Mouse (Mus musculus) MEL (cell line): ENCODE results near the gene Btbd7. TPM values are rescaled to one million over a fixed set of nuclear protein-coding genes. Genes with fewer than 3 reads are reported as not detected.

Source experiments
- DNase-seq: peaks from one replicate; pipeline ENCODE4 v3.0.0; 2011; ENCODE audit warnings: low read depth, low spot score
- H3K27ac ChIP-seq: 2 replicates; pipeline ENCODE4 v1.5.1; 2012; ENCODE audit warnings: low read depth, mild to moderate bottlenecking, control low read depth, low read length, moderate library complexity; ENCODE audit not compliant: control insufficient read depth
- H3K27me3 ChIP-seq, 2 experiments: fragments of 150-350 bp in 1 of 2; sonication (generic) in 1 of 2; 2 replicates each; pipeline ENCODE4 v1.6.1; 2012; ENCODE audit warnings: low read length in 2 of 2, mild to moderate bottlenecking in 2 of 2, improper control_type of control experiment in 1 of 2, moderate library complexity in 1 of 2; ENCODE audit not compliant: insufficient read depth in 2 of 2, control insufficient read depth in 1 of 2
- H3K36me3 ChIP-seq, 2 experiments: 2 replicates each; pipeline ENCODE4 v1.6.1; 2012 to 2014; ENCODE audit warnings: low read length in 2 of 2, improper control_type of control experiment in 1 of 2, inconsistent platforms in 1 of 2, mild to moderate bottlenecking in 1 of 2; ENCODE audit not compliant: insufficient read depth in 2 of 2, control insufficient read depth in 1 of 2
- H3K4me1 ChIP-seq, 2 experiments: fragments of 150-350 bp in 1 of 2; sonication (generic) in 1 of 2; 2 replicates each; pipeline ENCODE4 v1.6.1; 2012; ENCODE audit warnings: low read length in 2 of 2, improper control_type of control experiment in 1 of 2, mild to moderate bottlenecking in 1 of 2; ENCODE audit not compliant: insufficient read depth in 2 of 2, control insufficient read depth in 1 of 2
- H3K4me3 ChIP-seq, 2 experiments: fragments of 150-350 bp in 1 of 2; sonication (generic) in 1 of 2; 2 replicates each; pipeline ENCODE4 v1.5.1; 2012; ENCODE audit warnings: low read depth in 2 of 2, low read length in 2 of 2, mild to moderate bottlenecking in 2 of 2, moderate library complexity in 2 of 2, control low read depth in 1 of 2, improper control_type of control experiment in 1 of 2; ENCODE audit not compliant: control insufficient read depth in 1 of 2, insufficient read depth in 1 of 2
- H3K79me2 ChIP-seq: 2 replicates; pipeline ENCODE4 v1.6.1; 2012; ENCODE audit warnings: mild to moderate bottlenecking, low read length, moderate library complexity; ENCODE audit not compliant: control insufficient read depth, poor library complexity, insufficient read depth
- H3K9ac ChIP-seq: 2 replicates; pipeline ENCODE4 v1.6.1; 2012; ENCODE audit warnings: low read depth, mild to moderate bottlenecking, control low read depth, low read length, moderate library complexity; ENCODE audit not compliant: control insufficient read depth, poor library complexity, severe bottlenecking
- H3K9me3 ChIP-seq: fragments of 150-350 bp; sonication (generic); replicated peaks from 2 replicates; pipeline ENCODE4 v1.6.1; 2012; ENCODE audit warnings: mild to moderate bottlenecking, low read length, improper control_type of control experiment, moderate library complexity; ENCODE audit not compliant: insufficient read depth
- BHLHE40 ChIP-seq: IDR thresholded peaks from 2 replicates; pipeline ENCODE4 v1.6.1; 2012; ENCODE audit warnings: low read depth, mild to moderate bottlenecking, inconsistent platforms, low read length, improper control_type of control experiment, borderline replicate concordance
- CHD2 ChIP-seq: IDR thresholded peaks from 2 replicates; pipeline ENCODE4 v1.6.1; 2011; ENCODE audit warnings: low read length, improper control_type of control experiment
- CTCF ChIP-seq, 3 experiments: IDR thresholded peaks in 2 of 3; conservative IDR thresholded peaks in 1 of 3; 2 replicates each; pipeline ENCODE4 v1.5.1; 2011 to 2012; ENCODE audit warnings: low read length in 3 of 3, low read depth in 2 of 3, mild to moderate bottlenecking in 2 of 3, improper control_type of control experiment in 1 of 3, inconsistent platforms in 1 of 3, mixed read lengths in 1 of 3, moderate library complexity in 1 of 3; ENCODE audit not compliant: control insufficient read depth in 1 of 3, insufficient read depth in 1 of 3, poor library complexity in 1 of 3, severe bottlenecking in 1 of 3
- E2F4 ChIP-seq: IDR thresholded peaks from 2 replicates; pipeline ENCODE4 v1.6.1; 2011; ENCODE audit warnings: low read depth, low read length, improper control_type of control experiment, borderline replicate concordance
- ELF1 ChIP-seq: IDR thresholded peaks from 2 replicates; pipeline ENCODE4 v1.6.1; 2014; ENCODE audit warnings: low read depth, mild to moderate bottlenecking, inconsistent platforms, low read length, improper control_type of control experiment, moderate library complexity
- ETS1 ChIP-seq: IDR thresholded peaks from 2 replicates; pipeline ENCODE4 v1.6.1; 2012; ENCODE audit warnings: low read depth, mild to moderate bottlenecking, inconsistent platforms, low read length, improper control_type of control experiment, moderate library complexity
- GATA1 ChIP-seq: IDR thresholded peaks from 2 replicates; pipeline ENCODE4 v1.6.1; 2011; ENCODE audit warnings: low read depth, low read length, improper control_type of control experiment
- KAT2A ChIP-seq: conservative IDR thresholded peaks from 2 replicates; pipeline ENCODE4 v1.6.1; 2012; ENCODE audit warnings: low read depth, low read length, improper control_type of control experiment, inconsistent platforms
- MYB ChIP-seq: IDR thresholded peaks from 2 replicates; pipeline ENCODE4 v1.6.1; 2011; ENCODE audit warnings: mild to moderate bottlenecking, low read depth, low read length, improper control_type of control experiment
- POLR2AphosphoS2 ChIP-seq: IDR thresholded peaks from 2 replicates; pipeline ENCODE4 v1.6.1; 2011; ENCODE audit warnings: low read length, improper control_type of control experiment
- SMC3 ChIP-seq: IDR thresholded peaks from 2 replicates; pipeline ENCODE4 v1.6.1; 2011; ENCODE audit warnings: low read depth, low read length, improper control_type of control experiment
- TBP ChIP-seq: IDR thresholded peaks from 2 replicates; pipeline ENCODE4 v1.8.0; 2011; ENCODE audit warnings: low read depth, low read length, improper control_type of control experiment
- TCF12 ChIP-seq: IDR thresholded peaks from 2 replicates; pipeline ENCODE4 v1.6.1; 2014; ENCODE audit warnings: low read depth, mild to moderate bottlenecking, inconsistent platforms, low read length, improper control_type of control experiment, moderate library complexity
- UBTF ChIP-seq: IDR thresholded peaks from 2 replicates; pipeline ENCODE4 v1.6.1; 2012; ENCODE audit warnings: low read depth, mild to moderate bottlenecking, inconsistent platforms, low read length, improper control_type of control experiment, moderate library complexity, borderline replicate concordance; ENCODE audit not compliant: insufficient read depth
- USF2 ChIP-seq, 2 experiments: IDR thresholded peaks; 2 replicates each; pipeline ENCODE4 v1.6.1; 2011 to 2012; ENCODE audit warnings: improper control_type of control experiment in 2 of 2, low read length in 2 of 2, borderline replicate concordance in 1 of 2, inconsistent platforms in 1 of 2, low read depth in 1 of 2, mild to moderate bottlenecking in 1 of 2; ENCODE audit not compliant: insufficient read depth in 1 of 2
- ZMIZ1 ChIP-seq: IDR thresholded peaks from 2 replicates; pipeline ENCODE4 v1.6.1; 2012; ENCODE audit warnings: low read depth, mild to moderate bottlenecking, inconsistent platforms, low read length, improper control_type of control experiment, moderate library complexity
- polyA plus RNA-seq, 2 experiments: library from polyadenylated mRNA; stranded (reverse) in 1 of 2; unstranded in 1 of 2; fragments of >175 nt in 1 of 2; fragments of >200 nt in 1 of 2; gene quantifications; 2 replicates each; pipeline versions ENCODE4 v1.2.1 to v1.2.4; 2012; ENCODE audit warnings: low replicate concordance in 2 of 2, low read depth in 1 of 2; ENCODE audit not compliant: insufficient read length in 2 of 2, insufficient read depth in 1 of 2, missing spikeins in 1 of 2
- total RNA-seq: library from RNA; depleted of rRNA; stranded (reverse); fragments of 300-350 nt; gene quantifications from 2 replicates; pipeline ENCODE4 v1.2.3, GENCODE M21; 2012

The Btbd7 gene
- total and polyA plus RNA-seq, 3 experiments = 8.4 to 14.3 TPM; not detected in 1

DNA sequence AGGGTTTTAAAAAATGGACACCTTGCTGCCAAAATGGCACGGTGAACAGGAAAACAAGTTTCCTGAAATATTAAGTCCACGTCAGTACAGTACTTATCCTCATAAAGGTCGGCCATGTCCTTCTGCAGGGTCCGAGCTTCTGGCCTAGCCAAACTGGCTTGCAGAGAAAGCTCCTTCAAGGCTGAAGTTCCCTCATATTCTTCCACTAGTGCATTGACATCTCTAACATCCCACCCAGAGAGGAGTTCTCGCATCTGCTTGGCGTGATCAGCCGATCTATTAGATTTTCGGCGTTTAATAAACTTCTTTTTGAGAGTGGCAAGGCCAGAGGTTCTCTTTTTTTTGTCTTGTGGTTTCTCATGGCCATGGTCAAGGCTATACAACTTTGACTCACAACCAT, 40.0 kb downstream of the Btbd7 start:
- Histone ChIP-seq H3K27me3 (no peaks in the 10 kb centered on the region), H3K79me2 (0 out of 2 replicates have a peak, but pooled peaks cover 1% of the 10 kb centered on the region), H3K27ac (no peak overlapping the region), H3K9ac (no peak overlapping the region), H3K9me3 (no peaks in the 10 kb centered on the region), H3K36me3 (peaks cover 4 to 5% of the 10 kb centered on the region in 2 experiments; a peak in 2 of 4 replicates), H3K4me1 (no peaks in the 10 kb centered on the region), H3K4me3 (no peak overlapping the region)
- TF ChIP-seq ETS1 (no peak), ELF1 (no peak), UBTF (no peak)
- no peak for DNase-seq

DNA sequence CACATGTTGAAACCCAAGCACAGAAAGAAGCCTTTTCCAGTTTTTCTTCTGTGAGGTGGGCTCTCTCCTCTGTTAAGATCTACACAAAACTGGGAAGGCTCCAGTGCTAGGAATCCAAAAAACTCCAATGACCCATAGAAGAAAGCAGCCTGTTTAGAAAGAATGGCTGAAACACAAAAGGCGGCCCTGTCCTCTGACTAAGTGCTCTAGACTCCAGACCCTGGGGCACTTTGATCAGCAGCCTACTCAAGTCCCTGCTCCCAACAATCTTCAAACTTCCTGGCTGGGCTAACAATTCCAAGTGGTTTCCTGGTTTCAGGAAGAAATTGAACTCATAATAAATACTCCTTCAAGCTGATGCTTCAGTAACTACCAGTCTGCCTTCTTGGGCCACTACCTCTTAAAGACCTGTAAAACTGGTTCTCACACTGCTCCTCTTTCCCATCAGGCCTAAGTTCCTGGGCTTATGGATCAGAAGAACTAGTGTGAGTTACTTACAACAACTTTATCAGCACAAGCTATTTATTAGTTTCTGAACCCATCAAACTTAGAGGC, 45.4 kb downstream of the Btbd7 start:
- no peak overlapping the region for H3K9ac ChIP-seq
- no peak for TF ChIP-seq GATA1
- no peak for TF ChIP-seq MYB
- TF ChIP-seq TBP = no peak
- TF ChIP-seq CHD2 = no peak
- no peak for TF ChIP-seq E2F4
- no peak for TF ChIP-seq USF2 (IDR thresholded peaks at IDR 0.05; ENCODE audit: borderline replicate concordance in 1 of 2, insufficient read depth in 1 of 2, low read depth in 1 of 2, low read length in 2 of 2)
- TF ChIP-seq CTCF (IDR thresholded peaks at IDR 0.05 in 2 of 3, conservative IDR thresholded peaks at IDR 0.05 in 1 of 3; ENCODE audit: control insufficient read depth in 1 of 3, insufficient read depth in 1 of 3, low read depth in 2 of 3, low read length in 3 of 3, poor library complexity in 1 of 3, severe bottlenecking in 1 of 3) = no peak
- TF ChIP-seq BHLHE40 = no peak
- TF ChIP-seq POLR2AphosphoS2 = no peak
- no peak for TF ChIP-seq ZMIZ1
- TF ChIP-seq TCF12 = no peak
- no peak for TF ChIP-seq SMC3
- no peak for TF ChIP-seq KAT2A
- H3K27me3 ChIP-seq = no peaks in the 10 kb centered on the region
- no peak for DNase-seq
- H3K27ac ChIP-seq = no peak overlapping the region
- peaks cover 4 to 6% of the 10 kb centered on the region in 2 experiments; a peak in 2 of 4 replicates for H3K36me3 ChIP-seq
- H3K4me1 ChIP-seq = no peaks in the 10 kb centered on the region
- no peaks in the 10 kb centered on the region for H3K79me2 ChIP-seq
- H3K4me3 ChIP-seq = no peak overlapping the region
- no peaks in the 10 kb centered on the region for H3K9me3 ChIP-seq
